Mouse (Mus musculus): ENCODE data around the gene Pla2g10.
A peak's percentile ranks its signal among the peaks of the same experiment; 100 is the strongest.
"Not testable (repeated sequence)": the region's sequence is repeated elsewhere in the genome, so short reads cannot be mapped to it uniquely, and the experiment has no call there.

Gene Pla2g10

DNA sequence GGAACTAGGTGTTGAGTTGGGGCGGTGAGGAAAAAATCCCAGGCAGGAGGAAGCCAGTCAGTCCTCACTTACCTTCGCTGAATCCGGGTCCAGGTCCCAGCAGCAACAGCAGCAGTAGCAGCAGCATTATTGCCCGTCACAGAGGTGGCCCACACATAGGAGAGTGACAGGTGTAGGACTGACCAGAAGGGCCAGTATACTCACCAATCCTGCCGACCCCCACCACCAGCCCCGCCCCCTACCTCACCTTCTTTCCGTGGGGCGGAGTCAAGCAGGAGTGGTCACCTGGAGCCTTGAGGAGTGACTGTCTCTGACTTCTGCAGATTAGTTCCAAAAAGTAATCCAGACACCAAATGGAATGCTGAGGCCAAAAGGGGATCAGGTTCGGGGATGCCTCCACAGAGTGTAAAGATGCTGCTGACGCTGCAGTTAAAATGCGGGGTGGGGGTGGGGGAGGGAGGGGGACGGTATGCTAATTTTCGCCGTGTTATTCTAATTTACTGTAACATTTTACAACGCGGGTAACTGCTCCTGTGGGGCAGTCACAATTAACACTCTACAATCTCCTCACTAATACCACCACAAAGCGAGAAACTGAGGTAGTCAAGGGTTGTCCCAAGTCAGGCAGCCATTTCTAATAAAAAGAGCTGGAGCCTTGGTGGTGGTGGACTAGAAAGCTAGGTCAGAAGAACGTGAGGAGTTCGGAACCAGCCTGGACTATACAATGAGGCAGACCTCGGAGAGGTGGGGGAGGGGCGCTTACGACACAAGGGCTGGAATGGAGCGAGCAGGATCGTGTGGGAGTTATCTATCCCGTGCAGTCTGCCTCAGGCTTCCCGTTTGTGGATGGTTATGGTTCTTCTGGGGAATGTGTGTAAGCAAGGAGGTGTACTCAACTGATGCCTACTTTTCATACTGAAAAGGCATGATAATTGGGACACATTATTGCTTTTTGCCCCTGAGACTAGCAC is at the start of gene Pla2g10:
Pla2g10 (minus strand) TSS at position 699 of the 971 bp plus-strand sequence.
- DNase-seq (ENCODE audit: low spot score) = peak; percentile 14

DNA sequence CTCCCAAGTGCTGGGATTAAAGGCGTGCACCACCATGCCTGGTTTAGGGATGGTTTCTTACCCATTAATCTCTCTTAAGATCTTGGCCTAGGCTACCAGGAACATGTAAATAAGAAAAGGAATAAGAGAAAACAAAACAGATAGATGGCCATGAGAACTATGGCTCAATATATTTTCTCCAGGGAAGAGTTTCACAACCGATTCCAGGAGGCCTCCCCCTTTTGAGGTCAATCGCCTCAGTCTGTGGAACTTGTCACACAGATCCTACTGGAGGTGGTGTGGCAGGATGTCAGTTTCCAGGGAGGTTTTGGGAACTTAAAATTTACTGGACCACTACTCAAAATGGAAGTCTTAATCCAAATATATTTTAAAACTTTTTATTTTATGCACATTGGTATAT is 43.9 kb upstream of the Pla2g10 start:
- not testable (repeated sequence) for DNase-seq (ENCODE audit: low spot score)

- not testable (repeated sequence) for DNase-seq (ENCODE audit: low spot score)
Observed at GRCm38 (mm10) chr16:13774011-13774410, 43.2 kb upstream of the Pla2g10 start.

DNA sequence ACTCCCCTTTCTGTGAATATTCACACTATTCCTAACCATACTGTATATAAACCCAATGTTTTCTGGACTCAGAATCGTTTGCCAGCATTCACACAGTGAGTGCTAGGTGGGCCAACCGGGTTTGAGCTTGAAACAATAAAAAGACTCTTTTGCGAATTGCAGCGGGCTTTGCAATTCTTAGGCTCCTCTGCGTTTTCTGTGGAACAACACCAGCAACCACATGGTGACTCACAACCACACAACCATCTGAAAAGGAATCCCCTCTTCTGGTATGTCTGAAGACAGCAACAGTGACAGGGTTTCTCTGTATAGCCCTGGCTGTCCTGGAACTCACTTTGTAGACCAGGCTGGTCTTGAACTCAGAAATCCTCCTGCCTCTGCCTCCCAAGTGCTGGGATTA is 41.3 kb upstream of the Pla2g10 start:
- not testable (repeated sequence) for DNase-seq (ENCODE audit: low spot score)

- DNase-seq (ENCODE audit: low spot score) = not testable (repeated sequence)
Observed at GRCm38 (mm10) chr16:13771603-13772002, 40.8 kb upstream of the Pla2g10 start.

- DNase-seq (ENCODE audit: low spot score) = no peak
Observed at GRCm38 (mm10) chr16:13766367-13766766, 35.6 kb upstream of the Pla2g10 start.

DNA sequence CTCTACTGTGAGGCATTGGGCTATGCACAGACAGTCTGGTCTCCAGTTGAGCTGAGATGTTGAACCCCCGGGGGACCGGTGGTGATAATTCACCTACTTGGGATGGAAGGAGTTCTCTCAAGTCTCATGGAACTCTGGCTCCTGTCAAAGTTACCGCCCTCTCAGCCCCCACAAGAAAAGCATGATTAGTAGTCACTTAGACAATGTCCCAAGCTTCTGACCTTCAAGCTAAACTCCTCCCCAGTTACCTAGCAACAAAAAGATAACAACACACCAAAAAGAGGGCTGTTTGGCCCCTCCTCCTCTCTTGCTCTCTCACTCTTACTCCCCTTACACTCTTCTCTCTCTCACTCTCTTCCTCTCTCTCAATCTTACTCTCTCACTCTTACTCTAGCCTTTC is 33.7 kb upstream of the Pla2g10 start:
- DNase-seq (ENCODE audit: low spot score) = no peak

DNA sequence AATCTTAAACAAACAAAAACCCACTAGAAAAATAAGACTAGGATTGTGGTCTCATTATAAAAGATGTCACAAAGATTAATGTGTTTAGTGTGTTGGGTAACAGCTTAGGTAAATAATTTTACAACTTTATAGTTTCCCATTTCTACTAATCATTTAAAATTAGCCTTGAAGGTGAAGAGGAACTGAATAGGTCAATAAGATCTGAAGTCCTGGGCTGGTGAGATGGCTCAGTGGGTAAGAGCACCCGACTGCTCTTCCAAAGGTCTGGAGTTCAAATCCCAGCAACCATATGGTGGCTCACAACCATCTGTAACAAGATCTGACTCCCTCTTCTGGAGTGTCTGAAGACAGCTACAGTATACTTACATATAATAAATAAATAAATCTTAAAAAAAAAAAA is 32.0 kb upstream of the Pla2g10 start:
- DNase-seq (ENCODE audit: low spot score) = not testable (repeated sequence)

DNA sequence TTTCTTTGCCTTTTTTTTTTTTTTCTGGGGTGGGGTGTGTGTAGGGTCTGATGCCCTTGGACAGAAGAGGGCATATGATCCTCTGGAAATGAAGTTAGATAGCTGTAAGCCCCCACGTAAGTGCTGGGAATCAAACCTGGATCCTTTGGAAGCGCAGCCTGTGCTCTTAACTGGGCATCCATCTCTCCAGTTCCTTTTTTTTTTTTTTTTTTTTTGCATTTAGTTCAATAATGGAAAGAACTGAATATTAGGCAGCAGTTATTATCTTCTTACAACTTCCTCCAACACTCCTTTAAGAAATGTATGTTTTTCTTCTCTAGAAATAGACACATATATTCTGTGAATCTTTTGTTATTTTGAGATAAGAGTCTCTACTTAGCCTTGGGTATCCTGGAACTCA is 27.0 kb upstream of the Pla2g10 start:
- no peak for DNase-seq (ENCODE audit: low spot score)

DNA sequence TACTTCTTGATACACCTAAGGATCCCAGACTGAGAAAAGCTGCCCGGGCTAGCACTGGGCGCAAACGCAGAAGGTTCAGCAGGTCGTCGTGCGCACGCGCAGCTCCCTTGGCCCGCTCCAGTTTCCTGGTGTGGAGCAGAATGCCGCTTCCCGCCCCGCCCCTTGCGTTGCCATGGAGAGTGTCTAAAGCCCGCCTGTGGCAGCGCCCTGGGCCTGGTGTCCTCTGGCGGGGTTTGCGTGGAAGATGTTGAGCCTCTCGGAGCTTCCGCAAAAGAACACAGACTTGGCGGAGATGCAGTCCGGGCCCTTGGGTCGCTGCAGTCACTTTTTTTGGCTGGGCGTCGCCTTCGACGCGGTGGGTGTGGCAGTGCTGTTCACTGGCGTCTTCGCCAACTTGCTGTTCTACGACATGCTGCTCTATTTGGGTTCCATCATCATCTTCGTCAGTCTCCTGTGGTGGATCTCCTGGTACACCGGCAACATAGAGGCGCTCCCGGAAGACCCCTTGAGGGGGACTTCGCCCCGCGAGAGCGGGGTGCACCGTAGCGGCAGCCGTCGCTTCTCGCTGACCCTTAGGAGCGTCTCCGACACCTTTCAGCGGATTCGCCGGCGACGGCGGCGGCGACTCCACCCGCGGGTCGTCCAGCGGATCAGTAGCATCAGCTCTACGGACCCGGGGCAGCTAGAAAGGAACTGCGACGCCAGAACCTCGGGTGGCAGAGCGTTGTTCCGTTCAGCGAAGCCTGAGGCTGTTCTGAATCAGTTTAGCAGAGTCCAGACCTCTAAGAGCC is 23.8 kb upstream of the Pla2g10 start:
- DNase-seq (ENCODE audit: low spot score) = peak; percentile 86

DNA sequence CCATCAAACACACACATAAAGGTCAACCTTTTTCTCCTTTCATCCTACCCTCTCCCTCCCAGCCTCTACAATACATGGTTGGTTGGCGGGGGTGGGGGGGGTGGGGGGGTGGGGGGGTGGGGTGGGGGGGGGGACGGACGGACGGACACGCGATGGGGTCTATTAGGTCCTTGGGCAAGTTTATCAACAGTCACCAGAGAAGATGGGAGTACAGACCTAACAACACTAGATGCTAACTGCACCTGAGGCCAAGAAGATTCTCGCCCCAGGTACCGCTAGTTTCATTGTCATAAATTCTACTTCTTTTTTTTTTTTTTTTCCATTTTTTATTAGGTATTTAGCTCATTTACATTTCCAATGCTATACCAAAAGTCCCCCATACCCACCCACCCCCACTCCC is 23.2 kb upstream of the Pla2g10 start:
- DNase-seq (ENCODE audit: low spot score) = no peak

- DNase-seq (ENCODE audit: low spot score) = no peak
Observed at GRCm38 (mm10) chr16:13750626-13751025, 19.8 kb upstream of the Pla2g10 start.

DNA sequence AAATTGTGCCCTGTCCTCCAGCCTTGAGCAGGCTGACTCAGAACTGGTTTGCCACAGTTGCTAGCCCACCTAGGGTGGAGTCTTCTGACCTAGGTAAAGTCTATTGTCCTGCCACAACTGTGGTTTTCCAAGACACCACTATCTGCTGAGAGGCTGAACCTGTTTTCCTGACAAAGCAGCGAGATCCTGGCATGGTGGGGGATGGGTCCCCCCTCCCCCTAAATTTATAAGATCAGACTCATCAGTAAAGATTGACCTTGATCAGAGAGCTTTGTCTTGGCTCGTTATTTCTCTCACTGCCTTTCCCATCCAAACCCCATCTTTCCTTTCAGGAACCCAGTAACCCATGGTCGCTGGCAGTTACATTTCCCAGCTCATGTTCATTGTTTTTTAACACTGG is 19.2 kb upstream of the Pla2g10 start:
- no peak for DNase-seq (ENCODE audit: low spot score)

- DNase-seq (ENCODE audit: low spot score) = no peak
Observed at GRCm38 (mm10) chr16:13749306-13749705, 18.5 kb upstream of the Pla2g10 start.

DNA sequence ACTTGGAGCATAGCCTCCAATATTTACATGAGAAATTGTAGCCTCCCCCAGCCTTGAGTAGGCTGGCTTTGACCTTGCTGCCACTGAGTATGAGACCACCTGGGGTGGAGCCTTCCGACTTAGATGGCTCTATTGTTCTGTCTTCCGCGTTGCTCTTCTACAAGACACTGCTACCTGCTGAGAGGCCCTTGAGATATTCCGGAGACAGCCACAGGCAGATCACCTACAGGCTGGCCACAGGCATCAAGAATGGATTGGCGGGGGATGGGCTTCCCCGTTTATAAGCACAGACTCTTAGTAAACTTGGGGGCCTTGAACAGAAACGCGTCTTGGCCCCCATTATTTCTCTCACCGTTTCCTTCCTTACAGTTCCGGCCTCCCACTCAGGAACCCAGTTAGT is 18.0 kb upstream of the Pla2g10 start:
- DNase-seq (ENCODE audit: low spot score) = not testable (repeated sequence)

GRCm38 (mm10) chr16:13748124-13748523 is 17.3 kb upstream of the Pla2g10 start:
- DNase-seq (ENCODE audit: low spot score) = no peak

DNA sequence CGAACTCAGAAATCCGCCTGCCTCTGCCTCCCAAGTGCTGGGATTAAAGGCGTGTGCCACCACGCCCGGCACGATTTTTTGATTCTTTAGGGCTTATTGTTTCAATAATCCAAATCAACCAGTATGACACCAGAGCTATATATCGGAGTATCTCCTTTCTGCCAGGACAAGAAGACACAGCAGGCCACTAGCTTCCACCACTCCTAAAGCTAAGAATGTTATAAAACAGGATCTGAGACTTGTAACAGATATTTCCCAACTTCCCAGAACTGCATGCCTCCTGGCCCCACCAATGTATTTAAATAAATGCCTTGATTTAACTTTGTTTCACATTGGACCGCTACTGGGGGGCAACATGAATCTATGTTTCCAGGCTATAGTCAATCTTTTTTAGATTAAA is 16.9 kb upstream of the Pla2g10 start:
- DNase-seq (ENCODE audit: low spot score) = no peak

- DNase-seq (ENCODE audit: low spot score) = no peak
Observed at GRCm38 (mm10) chr16:13740844-13741243, 10.1 kb upstream of the Pla2g10 start.

- not testable (repeated sequence) for DNase-seq (ENCODE audit: low spot score)
Observed at GRCm38 (mm10) chr16:13739044-13739443, 8.3 kb upstream of the Pla2g10 start.

GRCm38 (mm10) chr16:13735977-13736376 is 5.2 kb upstream of the Pla2g10 start:
- no peak for DNase-seq (ENCODE audit: low spot score)

DNA sequence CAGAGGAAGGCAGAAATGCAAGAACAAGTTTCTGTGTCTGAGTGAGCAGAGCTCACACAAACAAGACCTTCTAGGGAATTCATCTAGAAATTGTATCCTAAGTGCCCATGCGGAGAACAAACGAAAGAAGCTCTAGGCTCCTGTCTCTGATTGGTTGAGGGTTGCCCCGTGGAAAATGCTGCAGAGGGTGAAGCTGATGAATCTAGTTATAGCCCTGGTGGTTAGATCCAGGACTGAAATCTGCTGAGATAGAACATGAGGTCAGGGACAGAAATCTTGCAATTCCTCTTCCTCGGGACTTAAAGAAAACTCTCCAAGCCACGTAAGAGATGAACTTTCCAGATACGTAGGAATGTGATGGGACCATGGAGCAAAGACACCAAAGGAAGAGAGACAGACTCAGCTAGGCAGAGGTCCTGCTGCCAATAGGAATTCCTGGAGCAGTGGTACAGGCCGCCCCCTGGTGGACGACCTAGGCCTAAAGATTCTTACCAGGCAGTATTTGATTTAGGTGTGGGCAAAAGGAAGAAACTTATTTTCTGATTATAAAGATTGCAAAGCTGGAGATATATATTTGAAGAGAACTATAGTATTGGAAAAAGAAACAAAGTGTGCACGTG is 2.8 kb upstream of the Pla2g10 start:
- peak; percentile 44 for DNase-seq (ENCODE audit: low spot score)

DNA sequence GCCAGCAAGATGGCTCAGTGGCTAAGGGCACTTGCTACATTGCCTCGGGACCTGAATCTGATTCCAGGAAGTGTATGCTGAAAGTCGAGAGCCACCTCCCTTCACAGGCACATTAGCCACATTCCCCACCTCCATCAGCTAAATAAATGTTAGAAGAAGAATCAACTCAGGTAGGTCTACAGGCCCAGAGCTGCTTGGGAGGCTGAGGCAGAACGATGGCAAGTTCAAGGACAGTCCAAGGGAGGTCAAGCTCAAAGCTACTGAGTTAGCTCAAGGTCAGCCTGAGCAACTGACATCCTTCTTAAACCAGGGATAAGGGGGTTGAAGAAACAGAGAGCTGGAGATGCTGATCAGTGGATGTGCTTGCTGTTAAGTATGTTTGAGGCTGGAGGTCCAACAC is 2.0 kb upstream of the Pla2g10 start:
- DNase-seq (ENCODE audit: low spot score) = no peak
